Mouse (Mus musculus) hindbrain, embryonic 10.5 days (tissue): Measurements from ENCODE around the gene Mrap. TPM values are rescaled to one million over a fixed set of nuclear protein-coding genes. Genes with fewer than 3 reads are reported as not detected.
A peak's percentile ranks its signal among the peaks of the same experiment; 100 is the strongest.

ENCODE experiments used
- DNase-seq: peaks from one replicate; pipeline ENCODE4 v3.0.0-alpha.2; 2017; ENCODE audit warnings: low spot score
- H3K27ac ChIP-seq: fragments of 300-500 bp; sonication (generic); 2 replicates; pipeline ENCODE4 v1.5.1; 2016; ENCODE audit warnings: mild to moderate bottlenecking, moderate library complexity
- H3K27me3 ChIP-seq: fragments of 300-500 bp; sonication (generic); 2 replicates; pipeline ENCODE4 v1.6.1; 2016; ENCODE audit warnings: mild to moderate bottlenecking; ENCODE audit not compliant: poor library complexity, insufficient read depth, severe bottlenecking
- H3K36me3 ChIP-seq: fragments of 300-500 bp; sonication (generic); 2 replicates; pipeline ENCODE4 v1.6.1; 2016; ENCODE audit warnings: mild to moderate bottlenecking, moderate library complexity
- H3K4me1 ChIP-seq: fragments of 300-500 bp; sonication (generic); replicated peaks from 2 replicates; pipeline ENCODE4 v1.6.1; 2016; ENCODE audit warnings: mild to moderate bottlenecking
- H3K4me3 ChIP-seq: fragments of 300-500 bp; sonication (generic); 2 replicates; pipeline ENCODE4 v1.5.1; 2016; ENCODE audit warnings: mild to moderate bottlenecking, moderate library complexity
- H3K9me3 ChIP-seq: fragments of 300-500 bp; sonication (generic); 2 replicates; pipeline ENCODE4 v1.6.1; 2016; ENCODE audit warnings: mild to moderate bottlenecking, moderate library complexity
- WGBS: fragments of 180-500 bp; shearing (Covaris S2); methylation state at CpG from one replicate; pipeline ENCODE4 v1.1.7; 2016; 5-methylcytosine and 5-hydroxymethylcytosine counted together
- polyA plus RNA-seq: library from polyadenylated mRNA; unstranded; fragments of >200 nt; fragmentation: Nextera tagmentation; extraction: Ambion mirVana; gene quantifications from 2 replicates; pipeline ENCODE4 v1.2.1, GENCODE M21; 2016

Gene Mrap
- polyA plus RNA-seq, 1 experiment from 2014 or later, result 1.9 TPM

GRCm38 (mm10) chr16:90710313-90710712 is 27.7 kb upstream of the Mrap start:
- peaks cover under 1% of the 10 kb centered on the region; the same call in 1 of the 2 replicates for H3K36me3 ChIP-seq
- H3K9me3 ChIP-seq, result peaks cover 1% of the 10 kb centered on the region; the same call in 1 of the 2 replicates
- no peak for DNase-seq
- H3K4me3 ChIP-seq, result peak overlapping the region; percentile 29
- H3K27ac ChIP-seq, result peak overlapping the region; percentile 62
- peaks cover 39% of the 10 kb centered on the region for H3K4me1 ChIP-seq
- H3K27me3 ChIP-seq, result peaks cover 10% of the 10 kb centered on the region; the same call in 1 of the 2 replicates
- WGBS, result 72% methylated on average over 12 of the region's 12 CpGs

GRCm38 (mm10) chr16:90724051-90724450 is 14.0 kb upstream of the Mrap start:
- 96% methylated on average over 4 of the region's 4 CpGs for WGBS
- H3K27me3 ChIP-seq, result no peaks in the 10 kb centered on the region
- peaks cover 22% of the 10 kb centered on the region for H3K4me1 ChIP-seq
- no peak for DNase-seq
- no peak overlapping the region for H3K4me3 ChIP-seq
- H3K9me3 ChIP-seq, result no peaks in the 10 kb centered on the region
- H3K36me3 ChIP-seq, result peaks cover 63% of the 10 kb centered on the region
- no peak overlapping the region for H3K27ac ChIP-seq

GRCm38 (mm10) chr16:90726600-90727227 is 11.3 kb upstream of the Mrap start:
- 6% methylated on average over 38 of the region's 38 CpGs for WGBS

GRCm38 (mm10) chr16:90727233-90728115 is 10.5 kb upstream of the Mrap start, which contains the start of gene Mis18a:
Gene Mis18a (minus strand): TSS chr16:90727404.
- peaks cover 29% of the 10 kb centered on the region for H3K36me3 ChIP-seq
- DNase-seq, result peak; percentile 96
- H3K27ac ChIP-seq, result peak within 1 kb of the TSS; percentile 92
- H3K4me1 ChIP-seq, result peaks cover 22% of the 10 kb centered on the region
- H3K27me3 ChIP-seq, result no peaks in the 10 kb centered on the region
- peak within 1 kb of the TSS; percentile 76 for H3K4me3 ChIP-seq
- 2% methylated on average over 53 of the region's 53 CpGs for WGBS
- peaks cover 5% of the 10 kb centered on the region; the same call in 1 of the 2 replicates for H3K9me3 ChIP-seq

More at GRCm38 (mm10) chr16:90726600-90727227, 11.3 kb upstream of the Mrap start:
- peaks cover 22% of the 10 kb centered on the region for H3K4me1 ChIP-seq
- peaks cover 37% of the 10 kb centered on the region for H3K36me3 ChIP-seq
- H3K9me3 ChIP-seq, result peaks cover 5% of the 10 kb centered on the region; the same call in 1 of the 2 replicates
- peak overlapping the region; percentile 76 for H3K4me3 ChIP-seq
- H3K27ac ChIP-seq, result peak overlapping the region; percentile 92
- no peaks in the 10 kb centered on the region for H3K27me3 ChIP-seq
- no peak for DNase-seq

GRCm38 (mm10) chr16:90735611-90736010 is 2.4 kb upstream of the Mrap start:
- H3K4me3 ChIP-seq, result no peak overlapping the region
- H3K36me3 ChIP-seq, result no peaks in the 10 kb centered on the region
- H3K9me3 ChIP-seq, result peaks cover 5% of the 10 kb centered on the region; the same call in 1 of the 2 replicates
- DNase-seq, result no peak
- no peak overlapping the region for H3K27ac ChIP-seq
- peaks cover 8% of the 10 kb centered on the region for H3K4me1 ChIP-seq
- 74% methylated on average over 4 of the region's 4 CpGs for WGBS
- H3K27me3 ChIP-seq, result no peaks in the 10 kb centered on the region

- Histone ChIP-seq H3K36me3 (no peaks in the 10 kb centered on the region), H3K27ac (no peak overlapping the region), H3K27me3 (no peaks in the 10 kb centered on the region), H3K4me3 (no peak overlapping the region), H3K4me1 (peaks cover 14% of the 10 kb centered on the region), H3K9me3 (no peaks in the 10 kb centered on the region)
- no peak for DNase-seq
- 71% methylated on average over 10 of the region's 10 CpGs for WGBS
Measured at GRCm38 (mm10) chr16:90736672-90737270, 1.2 kb upstream of the Mrap start.

GRCm38 (mm10) chr16:90747143-90747542 is 9.1 kb downstream of the Mrap start:
- Histone ChIP-seq H3K27ac (peak overlapping the region; percentile 30; the same call in 1 of the 2 replicates), H3K9me3 (no peaks in the 10 kb centered on the region), H3K4me1 (peaks cover 39% of the 10 kb centered on the region), H3K36me3 (peaks cover 18% of the 10 kb centered on the region), H3K27me3 (no peaks in the 10 kb centered on the region), H3K4me3 (no peak overlapping the region)
- WGBS, result 92% methylated on average over 6 of the region's 6 CpGs
- no peak for DNase-seq

GRCm38 (mm10) chr16:90748169-90748568 is 10.2 kb downstream of the Mrap start:
- DNase-seq, result no peak
- H3K27ac ChIP-seq, result no peak overlapping the region
- H3K27me3 ChIP-seq, result no peaks in the 10 kb centered on the region
- no peaks in the 10 kb centered on the region for H3K9me3 ChIP-seq
- peaks cover 28% of the 10 kb centered on the region for H3K36me3 ChIP-seq
- no peak overlapping the region for H3K4me3 ChIP-seq
- 95% methylated on average over 7 of the region's 7 CpGs for WGBS
- peaks cover 31% of the 10 kb centered on the region for H3K4me1 ChIP-seq

GRCm38 (mm10) chr16:90753386-90753941 is 15.5 kb downstream of the Mrap start:
- Histone ChIP-seq H3K27ac (no peak overlapping the region), H3K4me1 (peaks cover 9% of the 10 kb centered on the region), H3K27me3 (no peaks in the 10 kb centered on the region), H3K4me3 (no peak overlapping the region), H3K9me3 (no peaks in the 10 kb centered on the region), H3K36me3 (peaks cover 76% of the 10 kb centered on the region)
- DNase-seq, result no peak
- WGBS, result 92% methylated on average over 13 of the region's 13 CpGs

- H3K4me3 ChIP-seq, result no peak overlapping the region
- 70% methylated on average over 3 of the region's 3 CpGs for WGBS
- H3K27me3 ChIP-seq, result no peaks in the 10 kb centered on the region
- H3K4me1 ChIP-seq, result no peaks in the 10 kb centered on the region; the same call in 1 of the 2 replicates
- no peaks in the 10 kb centered on the region for H3K9me3 ChIP-seq
- no peak for DNase-seq
- H3K36me3 ChIP-seq, result peaks cover 94% of the 10 kb centered on the region
- H3K27ac ChIP-seq, result no peak overlapping the region; the same call in 1 of the 2 replicates
Measured at GRCm38 (mm10) chr16:90759335-90759734, 21.3 kb downstream of the Mrap start.

GRCm38 (mm10) chr16:90760515-90760914 is 22.5 kb downstream of the Mrap start:
- WGBS, result 88% methylated on average over 4 of the region's 4 CpGs
- no peaks in the 10 kb centered on the region for H3K27me3 ChIP-seq
- H3K36me3 ChIP-seq, result peaks cover 92% of the 10 kb centered on the region
- DNase-seq, result no peak
- H3K4me1 ChIP-seq, result no peaks in the 10 kb centered on the region; the same call in 1 of the 2 replicates
- H3K9me3 ChIP-seq, result no peaks in the 10 kb centered on the region
- H3K27ac ChIP-seq, result no peak overlapping the region
- no peak overlapping the region for H3K4me3 ChIP-seq

- H3K36me3 ChIP-seq, result peaks cover 96% of the 10 kb centered on the region
- DNase-seq, result no peak
Measured at GRCm38 (mm10) chr16:90765195-90765877, 27.3 kb downstream of the Mrap start.

More at GRCm38 (mm10) chr16:90765195-90765877, 27.3 kb downstream of the Mrap start:
- Histone ChIP-seq H3K27me3 (no peaks in the 10 kb centered on the region), H3K4me3 (no peak overlapping the region), H3K4me1 (no peaks in the 10 kb centered on the region; the same call in 1 of the 2 replicates), H3K9me3 (no peaks in the 10 kb centered on the region), H3K27ac (no peak overlapping the region)
- 94% methylated on average over 9 of the region's 9 CpGs for WGBS
